In the genomic region with DNA sequence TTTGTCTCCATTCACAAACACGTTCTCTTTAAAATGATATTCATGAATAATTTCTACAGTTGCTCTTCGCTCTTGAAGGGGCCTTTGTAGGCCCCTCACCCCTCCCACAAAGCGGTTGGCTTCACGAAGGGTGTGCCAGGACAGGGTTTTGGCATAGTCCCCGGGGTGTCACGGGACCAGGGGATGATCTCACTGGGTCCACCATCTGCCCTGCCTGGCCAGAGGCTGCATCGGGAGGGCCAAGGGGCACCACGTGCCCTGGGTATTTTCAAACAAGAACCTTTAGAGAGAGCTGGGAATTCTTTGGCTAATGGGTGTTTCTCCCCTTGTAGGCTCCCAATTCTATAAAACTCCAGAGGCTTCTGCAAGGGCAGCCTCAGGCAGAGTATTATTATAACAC, we compare ENCODE assay signal across 11 mouse cellular contexts. TPM values are rescaled to one million over a fixed set of nuclear protein-coding genes. Genes with fewer than 3 reads are reported as not detected.
DNase-seq lines count a peak whose midpoint lies in the region; ATAC-seq and TF ChIP-seq lines count a peak whose summit lies in the region.
"Had no signal": no experiment of that assay in that cellular context is flagged by ENCODE, and none has a peak within 500 bp of the region (broad histone marks: within the 10 kb centered on the region; RNA-seq: fewer than 3 reads in every experiment).

No protein-coding gene starts in this region.

- H3K36me3 ChIP-seq in liver, adult 2 months (ENCODE audit: control insufficient read depth, insufficient read depth, low read length), result no peaks in the 10 kb centered on the region
- H3K36me3 ChIP-seq in liver, postnatal 0 days (replicated peaks; ENCODE audit: insufficient read depth, low read length), result no peaks in the 10 kb centered on the region
- no peaks in the 10 kb centered on the region for H3K36me3 ChIP-seq in stomach, embryonic 16.5 days (ENCODE audit: control insufficient read depth, insufficient read depth, low read length)
- H3K36me3 ChIP-seq: G1E; liver, embryonic 15.5 days had no signal

- intact Hi-C loops in gastrocnemius, postnatal 14 days (cut with DNase I; ENCODE audit: low total_unique reads), result no loop called here

- H3K4me1 ChIP-seq in liver, adult 2 months (ENCODE audit: control insufficient read depth, insufficient read depth, low read length), result no peaks in the 10 kb centered on the region
- no peaks in the 10 kb centered on the region for H3K4me1 ChIP-seq in liver, postnatal 0 days (ENCODE audit: insufficient read depth)
- no peaks in the 10 kb centered on the region for H3K4me1 ChIP-seq in stomach, embryonic 16.5 days (ENCODE audit: control insufficient read depth, insufficient read depth, low read length)
- H3K4me1 ChIP-seq: liver, embryonic 15.5 days had no signal

- no peak for TF ChIP-seq CTCF in liver, adult 2 months (IDR thresholded peaks at IDR 0.05; ENCODE audit: low read depth, low read length)
- TF ChIP-seq CTCF in liver, postnatal 0 days (IDR thresholded peaks at IDR 0.05; ENCODE audit: low read depth), result no peak

- no peak for TF ChIP-seq POLR2A in liver, adult 2 months (IDR thresholded peaks at IDR 0.05; ENCODE audit: extremely low read depth, insufficient read depth, low read length)

- ATAC-seq in liver, postnatal 0 days, result no peak
- 0 out of 2 replicates have a peak, but pooled peaks have one; percentile 47 for ATAC-seq in stomach, embryonic 16.5 days (ENCODE audit: insufficient read depth, low FRiP score)

- no peak overlapping the region for H3K4me2 ChIP-seq in liver, postnatal 0 days (ENCODE audit: low read depth, low read length)
- H3K4me2 ChIP-seq in stomach, embryonic 16.5 days (ENCODE audit: low read depth, low read length), result no peak overlapping the region
- H3K4me2 ChIP-seq: liver, embryonic 15.5 days had no signal

- TF ChIP-seq EP300 in liver, postnatal 0 days (IDR thresholded peaks at IDR 0.05; ENCODE audit: low read depth), result no peak

- WGBS in liver, adult 2 months, result 64% methylated on average over 8 of the region's 8 CpGs
- WGBS in liver, postnatal 0 days (ENCODE audit: insufficient replicate concordance), result 78% methylated on average over 8 of the region's 8 CpGs
- WGBS in stomach, embryonic 16.5 days, result 75% methylated on average over 8 of the region's 8 CpGs

- peak; percentile 80 for DNase-seq in liver, adult 2 months (ENCODE audit: extremely low read depth, low read depth, low spot score)
- DNase-seq in liver, postnatal 0 days, result no peak
- DNase-seq in cerebellum, adult 11 months, result peak; percentile 93
- peak; percentile 83 for DNase-seq in gastrocnemius, postnatal 14 days
- peak; percentile 83 to 87 for DNase-seq in layer of hippocampus, postnatal 10 days (ENCODE audit: low spot score in 2 of 2)
- DNase-seq in spleen, postnatal 36 days (ENCODE audit: low spot score in 2 of 2), result no peak
- DNase-seq in liver, result no peak

- no peak overlapping the region for H3K4me3 ChIP-seq in liver, adult 2 months (ENCODE audit: insufficient read depth, low read depth, low read length)
- H3K4me3 ChIP-seq in liver, postnatal 0 days (ENCODE audit: low read depth, low read length), result no peak overlapping the region
- H3K4me3 ChIP-seq in stomach, embryonic 16.5 days (replicated peaks; ENCODE audit: low read length), result no peak overlapping the region
- H3K4me3 ChIP-seq: erythroblast, embryonic 14.5 days; liver, embryonic 15.5 days had no signal

- no peaks in the 10 kb centered on the region for H3K27me3 ChIP-seq in liver, adult 2 months (ENCODE audit: control insufficient read depth, insufficient read depth, low read length)
- no peaks in the 10 kb centered on the region for H3K27me3 ChIP-seq in liver, postnatal 0 days (ENCODE audit: insufficient read depth, low read length)
- no peaks in the 10 kb centered on the region for H3K27me3 ChIP-seq in stomach, embryonic 16.5 days (ENCODE audit: control insufficient read depth, insufficient read depth, low read length)
- H3K27me3 ChIP-seq: liver, embryonic 15.5 days had no signal

- H3K9ac ChIP-seq in liver, adult 2 months (ENCODE audit: low read depth, low read length), result no peak overlapping the region
- no peak overlapping the region for H3K9ac ChIP-seq in liver, postnatal 0 days (replicated peaks)
- H3K9ac ChIP-seq in stomach, embryonic 16.5 days (ENCODE audit: low read length), result no peak overlapping the region
- H3K9ac ChIP-seq: liver, embryonic 15.5 days had no signal

- no peaks in the 10 kb centered on the region for H3K79me2 ChIP-seq in liver, adult 2 months (ENCODE audit: control insufficient read depth, insufficient read depth, low read length)

- no peak overlapping the region for H3K27ac ChIP-seq in liver, adult 2 months (replicated peaks; ENCODE audit: insufficient read depth, low read depth, low read length)
- H3K27ac ChIP-seq in liver, postnatal 0 days (ENCODE audit: low read depth), result no peak overlapping the region
- no peak overlapping the region for H3K27ac ChIP-seq in stomach, embryonic 16.5 days (ENCODE audit: low read length)
- H3K27ac ChIP-seq: liver, embryonic 15.5 days had no signal

- H3K9me3 ChIP-seq in liver, postnatal 0 days (ENCODE audit: low read length), result no peaks in the 10 kb centered on the region
- H3K9me3 ChIP-seq in stomach, embryonic 16.5 days (replicated peaks; ENCODE audit: control insufficient read depth, low read length), result no peaks in the 10 kb centered on the region
- H3K9me3 ChIP-seq: G1E; liver, embryonic 15.5 days had no signal

RNA-seq across cellular contexts. Expression of gene Mapt, which starts 41.2 kb away (rescaled TPM):
- 1.5 and 1.6 TPM in 2 replicates for total RNA-seq in liver, adult 2 months (2014; rRNA removed)
- 1.2 and 1.4 TPM in 2 replicates for polyA plus RNA-seq in liver, adult 2 months (2012; rRNA removed)
- 0.28 and 0.33 TPM in 2 replicates for polyA plus RNA-seq in liver, postnatal 0 days (2015; fragmentation: Nextera tagmentation; extraction: Ambion mirVana)
- 10 to 100 TPM; 46.1 to 56.3 TPM for total RNA-seq in gastrocnemius, postnatal 14 days (2021)
- 100 to 1,000 TPM; 506 to 549 TPM for total RNA-seq in layer of hippocampus, postnatal 10 days (2021)
- 13.9 and 18.7 TPM in 2 replicates for polyA plus RNA-seq in stomach, embryonic 16.5 days (2015; fragmentation: Nextera tagmentation; extraction: Ambion mirVana)
- polyA plus RNA-seq: erythroblast, embryonic 14.5 days had no signal

Comparison
In these comparisons a context has a peak if more than half of its experiments do, and no peak if none do; other contexts are left out.
1. DNase-seq: peak in liver, adult 2 months (single experiment), cerebellum, adult 11 months (single experiment), gastrocnemius, postnatal 14 days (single experiment) and layer of hippocampus, postnatal 10 days (2 of 2); none in liver, postnatal 0 days (single experiment), spleen, postnatal 36 days (0 of 2) and liver (single experiment).
2. RNA of gene Mapt, which starts 41.2 kb away (total RNA-seq): 506 to 549 TPM in layer of hippocampus, postnatal 10 days and 46.1 to 56.3 TPM in gastrocnemius, postnatal 14 days; 1.5 to 1.6 TPM in liver, adult 2 months; every median in the first group is over 10 times any median in the second.